Mouse (Mus musculus) heart, adult 8-10 months (tissue): ENCODE measurements at regions not wholly inside any gene's neighbourhood (a gene's known extent, or its start where the extent isn't known, plus 50 kb on each side); places are given as distances from the start of the nearest gene placed in this dataset.

Source experiments
- DNase-seq: peaks from one replicate; pipeline ENCODE4 v3.0.0; 2022; ENCODE audit warnings: low spot score

GRCm38 (mm10) chr8:113581098-113581497 is 54.3 kb upstream of the Mon1b start:
- no peak for DNase-seq

- no peak for DNase-seq
Measured at GRCm38 (mm10) chr8:113581704-113582103, 53.7 kb upstream of the Mon1b start.

GRCm38 (mm10) chr8:113582180-113582975 is 53.0 kb upstream of the Mon1b start:
- DNase-seq: no peak

GRCm38 (mm10) chr8:113583801-113584200 is 51.6 kb upstream of the Mon1b start:
- DNase-seq: no peak
